Mouse (Mus musculus) brain, adult 10 weeks (tissue): ENCODE results near the gene Olfr103. TPM values are rescaled to one million over a fixed set of nuclear protein-coding genes. Genes with fewer than 3 reads are reported as not detected.

Experiments
- polyA plus RNA-seq: library from polyadenylated mRNA; stranded (reverse); fragments of 350-450 nt; fragmentation: Illumina TruSeq; extraction: RNeasy Lipid Tissue Mini Kit (QIAGEN cat#74804); gene quantifications from one replicate; pipeline ENCODE4 v1.2.3, GENCODE M21; 2015; ENCODE audit warnings: low read depth, low replicate concordance

Olfr103 gene
- polyA plus RNA-seq = not detected

GRCm38 (mm10) chr17:37339598-37339997 is at the start of gene Olfr103:
TSS of gene Olfr103 (minus strand) at chr17:37339698.

GRCm38 (mm10) chr17:37378733-37379132 is 39.2 kb upstream of the Olfr103 start, which contains the start of gene Olfr105-ps:
TSS of gene Olfr105-ps (plus strand) at chr17:37379033.

DNA sequence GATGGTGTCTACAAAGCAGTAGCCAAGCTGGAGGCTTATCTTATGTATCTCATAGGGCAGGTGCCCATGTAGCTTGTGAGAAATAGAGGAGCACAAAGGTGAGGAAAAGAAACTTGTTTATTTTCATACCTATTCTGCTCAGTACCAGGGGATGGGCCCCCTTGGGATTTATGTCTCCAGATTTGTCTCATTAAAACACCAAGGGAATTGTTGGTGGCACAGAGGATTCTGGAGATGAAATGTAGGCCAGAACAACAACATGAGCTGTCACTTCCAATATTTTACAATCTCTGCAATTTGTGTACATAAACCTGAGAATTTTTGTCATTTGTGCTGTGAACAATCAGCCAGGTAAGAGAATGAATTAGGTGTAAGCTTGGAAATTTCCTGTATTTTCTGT is 19.8 kb upstream of the Olfr103 start, which contains the start of gene Olfr104-ps:
Gene Olfr104-ps, plus strand, starts transcription at position 301 of the 400 bp plus-strand sequence.

GRCm38 (mm10) chr17:37316954-37317353 is 22.5 kb downstream of the Olfr103 start, which contains the start of gene Olfr102:
TSS of gene Olfr102 (minus strand) at chr17:37317054.

DNA sequence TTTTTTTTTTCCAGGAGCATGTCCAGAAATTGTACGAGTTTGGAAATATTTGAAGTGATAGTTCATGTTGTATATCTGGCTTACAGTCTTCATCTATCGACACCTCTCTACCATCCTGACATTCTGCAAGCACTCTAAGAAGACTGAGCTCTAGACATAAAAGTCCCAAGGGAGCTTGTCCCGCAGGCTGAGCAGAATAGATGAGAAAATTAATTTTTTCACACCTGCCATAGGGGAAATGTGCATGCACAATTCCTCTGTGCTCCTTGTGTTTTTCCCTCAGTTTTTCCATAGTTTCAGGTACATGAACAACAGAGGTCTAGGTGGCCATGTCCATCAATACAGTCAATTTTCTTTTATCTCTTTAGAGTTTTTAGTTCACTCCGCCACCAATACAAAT is 35.3 kb downstream of the Olfr103 start, which contains the start of gene Olfr101:
Gene Olfr101, minus strand, starts transcription at position 101 of the 400 bp plus-strand sequence.

Other genes starting within 250 kb of the Olfr103 start
- gene Olfr91, start 241.4 kb downstream of the Olfr103 start, polyA plus RNA-seq = not detected
- not detected for gene Olfr92, start 219.6 kb downstream of the Olfr103 start, polyA plus RNA-seq
- not detected for gene Olfr93, start 178.2 kb downstream of the Olfr103 start, polyA plus RNA-seq
- gene Ubd, start 145.8 kb downstream of the Olfr103 start, polyA plus RNA-seq = not detected
- gene Olfr94, start 138.7 kb downstream of the Olfr103 start, polyA plus RNA-seq = not detected
- gene Olfr95, start 126.6 kb downstream of the Olfr103 start, polyA plus RNA-seq = not detected
- not detected for gene Olfr96, start 119.6 kb downstream of the Olfr103 start, polyA plus RNA-seq
- gene Olfr97, start 102.4 kb downstream of the Olfr103 start, polyA plus RNA-seq = not detected
- gene Olfr98, start 75.9 kb downstream of the Olfr103 start, polyA plus RNA-seq = not detected
- gene H2-M3, start 69.5 kb downstream of the Olfr103 start, polyA plus RNA-seq = 5.0 TPM
- gene Olfr99, start 56.2 kb downstream of the Olfr103 start, polyA plus RNA-seq = not detected
- not detected for gene Olfr101, start 35.4 kb downstream of the Olfr103 start, polyA plus RNA-seq
- gene Olfr102, start 22.6 kb downstream of the Olfr103 start, polyA plus RNA-seq = not detected
- gene Olfr104-ps, start 19.9 kb upstream of the Olfr103 start, polyA plus RNA-seq = not detected
- gene Olfr105-ps, start 39.3 kb upstream of the Olfr103 start, polyA plus RNA-seq = not detected
- not detected for gene Olfr106-ps, start 50.7 kb upstream of the Olfr103 start, polyA plus RNA-seq
- not detected for gene Olfr107, start 59.5 kb upstream of the Olfr103 start, polyA plus RNA-seq
- not detected for gene Olfr108, start 105.8 kb upstream of the Olfr103 start, polyA plus RNA-seq
- gene Olfr109, start 119.2 kb upstream of the Olfr103 start, polyA plus RNA-seq = not detected
- not detected for gene H2-M2, start 143.9 kb upstream of the Olfr103 start, polyA plus RNA-seq
- gene Olfr110, start 152.8 kb upstream of the Olfr103 start, polyA plus RNA-seq = not detected
- gene Olfr111, start 168.3 kb upstream of the Olfr103 start, polyA plus RNA-seq = not detected
- gene Olfr112, start 229.8 kb upstream of the Olfr103 start, polyA plus RNA-seq = not detected
- not detected for gene Olfr113, start 238.0 kb upstream of the Olfr103 start, polyA plus RNA-seq